Mouse (Mus musculus): ENCODE results near the gene St14. TPM values are rescaled to one million over a fixed set of nuclear protein-coding genes. Genes with fewer than 3 reads are reported as not detected.

Gene St14
- polyA plus RNA-seq, 1 experiment from 2014 or later, result 4.9 TPM

DNA sequence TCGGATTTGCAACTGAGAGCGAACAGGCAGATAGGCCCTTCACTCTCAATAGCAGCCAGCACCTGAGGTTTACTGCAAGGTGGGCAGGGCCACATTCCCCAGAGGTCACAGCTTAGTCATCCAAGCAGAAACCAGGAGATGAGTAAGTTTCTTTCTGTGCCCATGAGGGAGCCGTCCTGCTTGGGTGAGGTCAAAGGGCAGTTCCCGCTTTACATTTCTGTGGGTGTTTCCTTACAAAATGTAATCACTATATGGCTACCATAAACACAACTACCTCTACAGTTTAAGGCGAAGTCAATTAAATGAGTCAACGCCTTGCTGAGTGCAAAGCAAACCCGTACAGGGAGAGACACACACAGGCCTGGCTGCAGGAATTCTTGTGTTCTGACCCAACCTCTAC, 16.5 kb upstream of the St14 start:
- Histone ChIP-seq H3K36me3 (peaks cover 66% of the 10 kb centered on the region), H3K27me3 (ENCODE audit: insufficient read depth, poor library complexity, severe bottlenecking) (no peaks in the 10 kb centered on the region), H3K27ac (no peak overlapping the region), H3K4me1 (replicated peaks) (no peaks in the 10 kb centered on the region), H3K4me3 (no peak overlapping the region), H3K9me3 (no peaks in the 10 kb centered on the region)
- WGBS, result 77% methylated on average over 7 of the region's 7 CpGs
- no peak for DNase-seq (ENCODE audit: low spot score)

GRCm38 (mm10) chr9:31145272-31145925, 13.7 kb upstream of the St14 start:
- Histone ChIP-seq H3K4me3 (no peak overlapping the region), H3K27me3 (ENCODE audit: insufficient read depth, poor library complexity, severe bottlenecking) (no peaks in the 10 kb centered on the region), H3K36me3 (peaks cover 40% of the 10 kb centered on the region), H3K27ac (no peak overlapping the region), H3K9me3 (no peaks in the 10 kb centered on the region), H3K4me1 (replicated peaks) (no peaks in the 10 kb centered on the region)
- no peak for DNase-seq (ENCODE audit: low spot score)
- WGBS, result 87% methylated on average over 7 of the region's 7 CpGs

GRCm38 (mm10) chr9:31142924-31143323, 11.3 kb upstream of the St14 start:
- Histone ChIP-seq H3K4me1 (replicated peaks) (no peaks in the 10 kb centered on the region), H3K27ac (no peak overlapping the region), H3K27me3 (ENCODE audit: insufficient read depth, poor library complexity, severe bottlenecking) (no peaks in the 10 kb centered on the region), H3K9me3 (no peaks in the 10 kb centered on the region), H3K4me3 (no peak overlapping the region), H3K36me3 (peaks cover 15% of the 10 kb centered on the region)
- 82% methylated on average over 1 of the region's 1 CpGs for WGBS
- no peak for DNase-seq (ENCODE audit: low spot score)

DNA sequence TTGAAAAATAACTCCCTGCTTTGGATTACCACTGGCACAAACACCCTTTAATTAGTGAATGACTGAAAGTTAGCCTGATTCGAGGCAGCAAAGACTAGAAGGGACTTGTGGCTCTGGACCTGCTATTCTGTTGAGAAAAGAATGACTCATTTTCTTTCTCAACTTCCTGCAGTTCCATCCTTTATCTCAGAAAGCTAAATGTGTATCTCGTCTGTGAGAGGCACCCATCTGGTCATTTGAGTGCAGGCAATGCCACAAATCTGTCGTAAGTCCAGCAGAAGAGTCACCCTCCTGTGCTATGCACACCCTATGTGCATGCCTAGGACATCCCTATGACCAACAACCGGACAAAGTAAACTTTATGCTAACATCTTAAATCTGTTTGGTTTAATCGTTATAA, 1.5 kb upstream of the St14 start:
- 85% methylated on average over 5 of the region's 5 CpGs for WGBS
- DNase-seq (ENCODE audit: low spot score), result no peak
- H3K9me3 ChIP-seq, result no peaks in the 10 kb centered on the region
- H3K4me3 ChIP-seq, result no peak overlapping the region
- H3K4me1 ChIP-seq (replicated peaks), result peaks cover 21% of the 10 kb centered on the region
- peaks cover 63% of the 10 kb centered on the region for H3K27me3 ChIP-seq (ENCODE audit: insufficient read depth, poor library complexity, severe bottlenecking)
- no peak overlapping the region for H3K27ac ChIP-seq
- H3K36me3 ChIP-seq, result no peaks in the 10 kb centered on the region

GRCm38 (mm10) chr9:31130357-31131204, 1.1 kb downstream of the St14 start:
- H3K27ac ChIP-seq, result peak overlapping the region; percentile 75; the same call in 1 of the 2 replicates
- H3K9me3 ChIP-seq, result no peaks in the 10 kb centered on the region
- peaks cover 64% of the 10 kb centered on the region for H3K27me3 ChIP-seq (ENCODE audit: insufficient read depth, poor library complexity, severe bottlenecking)
- 12% methylated on average over 26 of the region's 26 CpGs for WGBS
- no peaks in the 10 kb centered on the region for H3K36me3 ChIP-seq
- H3K4me1 ChIP-seq (replicated peaks), result peaks cover 21% of the 10 kb centered on the region
- peak; percentile 42 for DNase-seq (ENCODE audit: low spot score)
- H3K4me3 ChIP-seq, result peak overlapping the region; percentile 64

- Histone ChIP-seq H3K9me3 (no peaks in the 10 kb centered on the region), H3K27ac (no peak overlapping the region), H3K27me3 (ENCODE audit: insufficient read depth, poor library complexity, severe bottlenecking) (peaks cover 64% of the 10 kb centered on the region), H3K4me1 (replicated peaks) (peaks cover 21% of the 10 kb centered on the region), H3K36me3 (no peaks in the 10 kb centered on the region), H3K4me3 (peak overlapping the region; percentile 64)
- no peak for DNase-seq (ENCODE audit: low spot score)
- 63% methylated on average over 8 of the region's 8 CpGs for WGBS
Observed at GRCm38 (mm10) chr9:31129956-31130355, 1.7 kb downstream of the St14 start.

GRCm38 (mm10) chr9:31127876-31128465, 3.7 kb downstream of the St14 start:
- peaks cover 49% of the 10 kb centered on the region for H3K27me3 ChIP-seq (ENCODE audit: insufficient read depth, poor library complexity, severe bottlenecking)
- 85% methylated on average over 12 of the region's 12 CpGs for WGBS
- no peak overlapping the region for H3K4me3 ChIP-seq
- H3K27ac ChIP-seq, result no peak overlapping the region
- no peaks in the 10 kb centered on the region for H3K9me3 ChIP-seq
- DNase-seq (ENCODE audit: low spot score), result no peak
- no peaks in the 10 kb centered on the region for H3K36me3 ChIP-seq
- H3K4me1 ChIP-seq (replicated peaks), result peaks cover 21% of the 10 kb centered on the region

DNA sequence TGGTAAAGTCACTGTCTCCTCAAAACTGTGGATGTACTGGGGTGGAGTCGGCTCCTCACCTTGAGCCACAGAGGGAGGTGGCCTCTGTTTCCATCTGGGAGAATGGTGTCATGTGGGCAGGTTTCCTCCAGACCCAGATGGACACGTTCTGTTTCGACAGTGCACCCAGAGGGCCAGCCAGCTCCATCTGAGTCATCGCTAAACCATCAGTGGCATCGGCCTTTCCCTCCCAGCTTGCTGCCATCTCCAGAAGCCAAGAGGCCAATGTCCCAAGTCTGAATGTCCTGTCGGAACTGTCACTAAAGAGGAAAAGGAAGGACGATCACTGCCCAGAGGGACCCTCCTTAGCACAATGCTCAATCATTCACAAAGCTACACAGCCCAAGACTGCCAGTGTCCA, 5.6 kb downstream of the St14 start:
- Histone ChIP-seq H3K36me3 (no peaks in the 10 kb centered on the region), H3K27me3 (ENCODE audit: insufficient read depth, poor library complexity, severe bottlenecking) (peaks cover 30% of the 10 kb centered on the region), H3K27ac (no peak overlapping the region), H3K9me3 (no peaks in the 10 kb centered on the region), H3K4me1 (replicated peaks) (peaks cover 19% of the 10 kb centered on the region), H3K4me3 (no peak overlapping the region)
- DNase-seq (ENCODE audit: low spot score), result no peak
- WGBS, result 90% methylated on average over 7 of the region's 7 CpGs

DNA sequence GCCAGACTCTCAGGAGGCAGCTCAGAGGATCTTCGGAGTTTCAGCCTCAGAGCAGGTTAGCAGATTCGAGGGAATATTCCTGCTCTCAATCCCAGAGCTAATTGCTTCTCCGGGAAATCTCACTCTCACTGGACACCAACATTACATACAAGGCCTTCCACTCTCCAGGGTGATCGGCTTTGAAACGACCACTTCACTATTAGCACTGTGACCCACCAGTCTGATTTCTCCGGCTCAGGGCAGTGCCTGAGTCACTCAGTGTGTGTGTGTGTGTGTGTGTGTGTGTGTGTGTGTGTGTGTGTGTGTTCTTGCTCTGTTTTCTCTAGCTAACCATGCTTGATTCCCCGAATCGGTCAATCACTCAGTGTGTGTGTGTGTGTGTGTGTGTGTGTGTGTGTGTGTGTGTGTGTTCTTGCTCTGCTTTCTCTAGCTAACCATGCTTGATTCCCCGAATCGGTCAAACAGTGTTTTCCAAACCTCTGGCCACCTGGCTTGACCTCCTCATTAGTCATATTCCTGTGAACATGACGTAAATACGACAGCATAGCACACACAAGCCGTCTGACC, 9.1 kb downstream of the St14 start:
- Histone ChIP-seq H3K27ac (no peak overlapping the region), H3K36me3 (no peaks in the 10 kb centered on the region), H3K4me1 (replicated peaks) (peaks cover 28% of the 10 kb centered on the region; the same call in 1 of the 2 replicates), H3K27me3 (ENCODE audit: insufficient read depth, poor library complexity, severe bottlenecking) (no peaks in the 10 kb centered on the region), H3K4me3 (no peak overlapping the region), H3K9me3 (no peaks in the 10 kb centered on the region)
- DNase-seq (ENCODE audit: low spot score), result no peak
- 82% methylated on average over 13 of the region's 13 CpGs for WGBS

- no peak overlapping the region for H3K4me3 ChIP-seq
- H3K9me3 ChIP-seq, result no peaks in the 10 kb centered on the region
- peaks cover 28% of the 10 kb centered on the region; the same call in 1 of the 2 replicates for H3K4me1 ChIP-seq (replicated peaks)
- no peak overlapping the region for H3K27ac ChIP-seq
- H3K27me3 ChIP-seq (ENCODE audit: insufficient read depth, poor library complexity, severe bottlenecking), result no peaks in the 10 kb centered on the region
- 74% methylated on average over 4 of the region's 4 CpGs for WGBS
- no peak for DNase-seq (ENCODE audit: low spot score)
- H3K36me3 ChIP-seq, result no peaks in the 10 kb centered on the region
Observed at GRCm38 (mm10) chr9:31120533-31120915, 11.1 kb downstream of the St14 start.

DNA sequence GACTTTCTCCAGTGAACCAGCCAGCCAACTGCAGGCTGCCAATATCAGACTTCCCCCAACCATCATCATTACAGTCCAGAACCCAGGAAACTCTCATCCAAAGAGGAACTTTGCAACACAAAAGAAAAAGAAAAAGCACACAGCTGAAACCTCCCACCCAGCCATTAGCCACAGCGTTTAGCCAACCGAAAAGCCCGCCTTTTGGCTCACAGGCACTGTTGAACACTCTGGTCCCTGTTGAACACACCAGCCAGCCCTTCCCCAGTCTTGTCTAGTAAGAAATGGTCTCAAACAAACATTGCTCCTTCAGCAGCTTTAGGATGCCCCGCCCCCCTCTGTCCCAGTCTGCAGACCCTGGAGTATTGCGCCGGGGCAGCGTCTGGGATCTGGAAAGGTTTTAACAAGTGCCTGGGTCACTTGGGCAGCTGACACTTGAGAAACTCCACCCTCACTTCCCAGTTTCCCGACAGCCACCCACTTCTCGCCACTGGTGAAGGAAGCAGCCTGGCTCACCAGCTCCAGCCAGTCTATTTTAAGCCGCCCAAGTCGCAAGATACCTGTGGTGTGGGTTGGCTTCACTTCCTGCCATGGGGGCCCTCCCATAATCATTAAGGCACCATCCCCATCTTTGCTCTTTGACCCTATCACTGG, 11.6 kb downstream of the St14 start:
- 66% methylated on average over 11 of the region's 11 CpGs for WGBS
- no peak overlapping the region for H3K27ac ChIP-seq
- no peak for DNase-seq (ENCODE audit: low spot score)
- peaks cover 28% of the 10 kb centered on the region; the same call in 1 of the 2 replicates for H3K4me1 ChIP-seq (replicated peaks)
- H3K4me3 ChIP-seq, result no peak overlapping the region
- H3K9me3 ChIP-seq, result no peaks in the 10 kb centered on the region
- no peaks in the 10 kb centered on the region for H3K36me3 ChIP-seq
- H3K27me3 ChIP-seq (ENCODE audit: insufficient read depth, poor library complexity, severe bottlenecking), result no peaks in the 10 kb centered on the region

DNA sequence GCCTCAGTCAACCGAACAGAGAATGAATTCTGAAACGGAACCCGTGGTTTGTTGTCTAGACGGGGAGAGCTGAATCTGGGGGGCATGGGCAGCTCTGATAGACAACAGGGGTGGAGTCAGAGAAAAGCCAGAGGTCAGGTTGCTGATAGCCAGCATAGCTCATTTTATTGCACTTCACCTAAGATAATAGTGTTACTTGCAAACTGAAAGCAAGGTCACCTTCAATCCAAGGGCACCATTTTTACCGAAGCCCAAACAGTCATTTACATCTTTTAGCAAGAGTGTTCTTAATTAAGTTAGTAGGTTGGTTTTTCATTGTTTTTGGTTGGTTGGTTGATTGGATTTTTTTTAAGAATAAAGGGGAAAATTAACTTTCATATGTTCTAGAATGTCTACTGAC, 12.2 kb downstream of the St14 start:
- H3K36me3 ChIP-seq, result no peaks in the 10 kb centered on the region
- WGBS, result 80% methylated on average over 5 of the region's 5 CpGs
- no peaks in the 10 kb centered on the region for H3K27me3 ChIP-seq (ENCODE audit: insufficient read depth, poor library complexity, severe bottlenecking)
- no peak for DNase-seq (ENCODE audit: low spot score)
- no peak overlapping the region for H3K4me3 ChIP-seq
- H3K9me3 ChIP-seq, result no peaks in the 10 kb centered on the region
- H3K27ac ChIP-seq, result no peak overlapping the region
- peaks cover 28% of the 10 kb centered on the region; the same call in 1 of the 2 replicates for H3K4me1 ChIP-seq (replicated peaks)
